8 mouse cellular contexts compared by ENCODE assay signal in the genomic region with DNA sequence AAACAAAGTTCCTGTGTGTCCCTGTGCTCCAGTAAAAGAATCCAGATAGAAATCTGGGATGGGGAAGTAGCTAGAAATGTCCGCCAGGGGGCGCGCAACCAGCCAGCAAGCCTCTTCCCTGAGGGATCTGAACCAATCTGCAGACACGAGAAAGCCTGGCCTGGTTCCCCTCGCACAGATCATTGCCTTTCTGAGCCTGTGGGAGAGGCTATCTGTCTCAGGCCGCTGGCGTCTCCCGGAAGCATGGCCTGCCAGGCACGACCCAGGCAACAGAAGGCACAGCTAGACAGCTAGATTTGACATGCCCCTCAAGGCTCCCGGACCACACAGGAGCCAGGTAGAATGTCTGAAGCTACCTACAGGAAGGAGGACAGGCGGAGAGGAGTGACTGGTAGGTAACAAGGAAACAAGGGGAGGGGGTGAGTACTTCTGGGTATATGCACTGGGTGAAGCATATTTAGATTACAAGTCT. TPM values are rescaled to one million over a fixed set of nuclear protein-coding genes. Genes with fewer than 3 reads are reported as not detected.
DNase-seq lines count a peak whose midpoint lies in the region; ATAC-seq lines count a peak whose summit lies in the region.

A gene (plus strand): TSS at position 130 of the 472 bp plus-strand sequence.

- DNase-seq in Muller cell, postnatal 12 days (ENCODE audit: inconsistent ontology term): peak; percentile 85
- peak; percentile 91 for DNase-seq in cerebellum, adult 9-10 months
- peak; percentile 70 to 76 for DNase-seq in frontal cortex, postnatal 10 days (ENCODE audit: low spot score in 2 of 2)
- DNase-seq in hindbrain, embryonic 10.5 days (ENCODE audit: low spot score): peak; percentile 84
- peak; percentile 61 for DNase-seq in layer of hippocampus, adult 9-10 months (ENCODE audit: low spot score)
- DNase-seq in ovary, postnatal 14 days (ENCODE audit: low spot score): peak; percentile 73
- peak; percentile 67 for DNase-seq in thymus, postnatal 25 days

- H3K27ac ChIP-seq in hindbrain, embryonic 10.5 days: 0 out of 2 replicates have a peak within 1 kb of the TSS, but pooled peaks have one; percentile 24
- peak within 1 kb of the TSS; percentile 33; the same call in 1 of the 2 replicates for H3K27ac ChIP-seq in lung, embryonic 15.5 days

- H3K4me1 ChIP-seq in hindbrain, embryonic 10.5 days (replicated peaks): 0 out of 2 replicates have a peak, but pooled peaks cover 4% of the 10 kb centered on the region
- H3K4me1 ChIP-seq in lung, embryonic 15.5 days: peaks cover 3% of the 10 kb centered on the region

- H3K9me3 ChIP-seq in hindbrain, embryonic 10.5 days: no peaks in the 10 kb centered on the region
- no peaks in the 10 kb centered on the region for H3K9me3 ChIP-seq in lung, embryonic 15.5 days

- H3K4me2 ChIP-seq in lung, embryonic 15.5 days: 0 out of 2 replicates have a peak within 1 kb of the TSS, but pooled peaks have one; percentile 24

- H3K36me3 ChIP-seq in hindbrain, embryonic 10.5 days: no peaks in the 10 kb centered on the region
- no peaks in the 10 kb centered on the region for H3K36me3 ChIP-seq in lung, embryonic 15.5 days

- H3K27me3 ChIP-seq in hindbrain, embryonic 10.5 days (ENCODE audit: insufficient read depth, poor library complexity, severe bottlenecking): no peaks in the 10 kb centered on the region
- peaks cover 7% of the 10 kb centered on the region; the same call in 1 of the 2 replicates for H3K27me3 ChIP-seq in lung, embryonic 15.5 days

- peak; percentile 72; the same call in 1 of the 2 replicates for ATAC-seq in lung, embryonic 15.5 days (ENCODE audit: borderline replicate concordance, extremely low read depth, low FRiP score, low TSS enrichment)

- H3K9ac ChIP-seq in lung, embryonic 15.5 days: peak within 1 kb of the TSS; percentile 22; the same call in 1 of the 2 replicates

- H3K4me3 ChIP-seq in hindbrain, embryonic 10.5 days: peak within 1 kb of the TSS; percentile 12
- H3K4me3 ChIP-seq in lung, embryonic 15.5 days: no peak within 1 kb of the TSS

- WGBS in hindbrain, embryonic 10.5 days: 12% methylated on average over 11 of the region's 11 CpGs
- WGBS in lung, embryonic 15.5 days: 11% methylated on average over 11 of the region's 11 CpGs

RNA-seq across cellular contexts. Expression of the gene that starts here (rescaled TPM):
- 153 and 167 TPM in 2 replicates for polyA plus RNA-seq in hindbrain, embryonic 10.5 days (2016; fragmentation: Nextera tagmentation; extraction: Ambion mirVana)
- 95.5 and 97.9 TPM in 2 replicates for polyA plus RNA-seq in lung, embryonic 15.5 days (2015; fragmentation: Nextera tagmentation; extraction: Ambion mirVana)
